ENCODE assay signal across 9 mouse cellular contexts in the genomic region with DNA sequence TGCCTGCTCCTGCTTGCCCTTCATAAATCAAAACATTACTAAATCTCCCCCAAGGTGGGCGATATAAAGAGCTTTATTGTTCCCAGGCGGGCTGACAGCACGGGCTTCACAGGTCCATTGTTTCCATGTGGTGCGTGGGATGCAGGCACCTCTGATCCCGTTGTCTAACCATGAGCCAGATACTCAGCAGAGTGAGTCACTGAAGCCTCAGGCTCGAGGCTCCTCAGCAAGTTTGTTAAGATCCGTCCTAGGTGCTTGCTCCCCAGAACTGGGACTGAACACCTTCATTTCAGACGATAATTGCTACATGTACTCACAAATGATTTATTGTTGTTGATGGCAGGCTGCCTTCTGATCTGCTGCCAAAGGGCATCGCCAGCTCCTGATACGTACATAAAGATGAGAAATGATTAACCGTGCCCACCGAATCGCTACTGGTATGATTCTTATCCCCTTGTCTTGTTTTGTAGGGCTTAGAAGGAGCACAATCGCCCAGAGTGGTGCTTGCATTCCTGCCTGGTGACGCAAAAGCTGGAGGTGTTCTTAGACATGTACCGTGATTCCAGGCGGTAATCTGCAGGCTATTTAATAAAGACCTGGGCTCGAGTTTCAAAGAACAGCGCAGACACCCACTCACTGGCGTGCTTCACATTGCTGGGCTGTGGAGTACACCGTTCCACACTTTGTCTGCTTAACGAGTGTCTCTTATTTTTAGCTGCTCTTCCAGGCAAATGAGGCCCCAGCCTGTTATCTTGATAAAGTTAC.
DNase-seq lines count a peak whose midpoint lies in the region; ATAC-seq lines count a peak whose summit lies in the region.
"Had no signal": no experiment of that assay in that cellular context is flagged by ENCODE, and none has a peak within 500 bp of the region (broad histone marks: within the 10 kb centered on the region; RNA-seq: fewer than 3 reads in every experiment).

No protein-coding gene starts in this region.

- 31% methylated on average over 22 of the region's 22 CpGs for WGBS in heart, embryonic 13.5 days

- peak; percentile 15 for DNase-seq in layer of hippocampus, adult 9-11 months
- DNase-seq in layer of hippocampus, postnatal 10 days (ENCODE audit: low spot score in 2 of 2), result no peak
- peak; percentile 35 for DNase-seq in left cerebral cortex, postnatal 14 days (ENCODE audit: low spot score in 2 of 2)
- DNase-seq in right cerebral cortex, postnatal 36 days (ENCODE audit: low spot score in 2 of 2), result peak; percentile 23 to 38
- no peak for DNase-seq in urinary bladder, postnatal 25 days (ENCODE audit: low spot score)
- DNase-seq in adrenal gland, postnatal 10 days, result no peak

- peaks cover 21% of the 10 kb centered on the region for H3K4me1 ChIP-seq in heart, embryonic 13.5 days

- peak overlapping the region; percentile 3; the same call in 1 of the 2 replicates for H3K4me3 ChIP-seq in heart, embryonic 13.5 days
- H3K4me3 ChIP-seq: midbrain, embryonic 12.5 days had no signal

- intact Hi-C loops in left cerebral cortex, postnatal 14 days (cut with DNase I), result no loop called here

- peak overlapping the region; percentile 19; the same call in 1 of the 2 replicates for H3K9ac ChIP-seq in heart, embryonic 13.5 days
- H3K9ac ChIP-seq: midbrain, embryonic 12.5 days had no signal

- no peaks in the 10 kb centered on the region for H3K27me3 ChIP-seq in heart, embryonic 13.5 days (replicated peaks)
- H3K27me3 ChIP-seq: midbrain, embryonic 12.5 days had no signal

- no peaks in the 10 kb centered on the region for H3K36me3 ChIP-seq in heart, embryonic 13.5 days
- H3K36me3 ChIP-seq: midbrain, embryonic 12.5 days had no signal

- no peaks in the 10 kb centered on the region for H3K9me3 ChIP-seq in heart, embryonic 13.5 days
- H3K9me3 ChIP-seq: midbrain, embryonic 12.5 days had no signal

- peak overlapping the region; percentile 77 for H3K27ac ChIP-seq in heart, embryonic 13.5 days (replicated peaks)
- H3K27ac ChIP-seq: midbrain, embryonic 12.5 days had no signal

- H3K4me2 ChIP-seq in heart, embryonic 13.5 days, result peak overlapping the region; percentile 53
- H3K4me2 ChIP-seq: midbrain, embryonic 12.5 days had no signal

- peak; percentile 53; the same call in 1 of the 2 replicates for ATAC-seq in heart, embryonic 13.5 days (ENCODE audit: extremely low read depth, insufficient number of reproducible peaks, low FRiP score, low TSS enrichment)
- ATAC-seq in erythroblast, adult 5-6 weeks (replicated peaks; ENCODE audit: low FRiP score, poor library complexity, severe bottlenecking), result no peak

Comparison
In these comparisons a context has a peak if more than half of its experiments do, and no peak if none do; other contexts are left out.
1. DNase-seq: peak in layer of hippocampus, adult 9-11 months (single experiment), left cerebral cortex, postnatal 14 days (2 of 2) and right cerebral cortex, postnatal 36 days (2 of 2); none in layer of hippocampus, postnatal 10 days (0 of 2), urinary bladder, postnatal 25 days (single experiment) and adrenal gland, postnatal 10 days (single experiment).